Mouse (Mus musculus) naive thymus-derived CD4-positive, alpha-beta T cell, adult 2 months (primary cell): ENCODE data around the gene Ccdc170.
"Not testable (repeated sequence)": the region's sequence is repeated elsewhere in the genome, so short reads cannot be mapped to it uniquely, and the experiment has no call there.

Source experiments
- DNase-seq: peaks from one replicate; pipeline ENCODE4 v3.0.0-alpha.2; 2011; ENCODE audit warnings: low read depth

Gene Ccdc170

DNA sequence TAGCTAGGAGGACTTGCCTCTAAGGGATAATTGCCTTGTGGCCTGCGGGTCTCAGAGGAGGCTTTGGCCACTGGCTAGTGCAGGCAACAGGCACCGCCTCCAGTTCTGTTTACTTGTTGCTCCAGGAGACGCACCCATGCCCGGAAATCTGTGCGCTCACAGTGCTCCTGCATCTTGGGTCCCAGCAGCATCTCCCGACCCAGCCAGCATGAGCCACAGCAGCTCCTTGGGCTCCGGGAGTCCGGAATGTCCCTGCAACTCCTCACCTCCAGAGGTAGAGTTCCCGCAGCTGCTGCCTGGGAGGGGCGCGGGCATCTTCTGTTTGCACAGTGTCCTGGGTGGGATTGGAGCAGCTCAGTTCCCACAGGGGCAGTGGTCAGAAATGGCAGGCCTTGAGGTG lies at the start of gene Ccdc170:
Gene Ccdc170 (plus strand): TSS at position 148 of the 400 bp plus-strand sequence.
- DNase-seq: no peak

DNA sequence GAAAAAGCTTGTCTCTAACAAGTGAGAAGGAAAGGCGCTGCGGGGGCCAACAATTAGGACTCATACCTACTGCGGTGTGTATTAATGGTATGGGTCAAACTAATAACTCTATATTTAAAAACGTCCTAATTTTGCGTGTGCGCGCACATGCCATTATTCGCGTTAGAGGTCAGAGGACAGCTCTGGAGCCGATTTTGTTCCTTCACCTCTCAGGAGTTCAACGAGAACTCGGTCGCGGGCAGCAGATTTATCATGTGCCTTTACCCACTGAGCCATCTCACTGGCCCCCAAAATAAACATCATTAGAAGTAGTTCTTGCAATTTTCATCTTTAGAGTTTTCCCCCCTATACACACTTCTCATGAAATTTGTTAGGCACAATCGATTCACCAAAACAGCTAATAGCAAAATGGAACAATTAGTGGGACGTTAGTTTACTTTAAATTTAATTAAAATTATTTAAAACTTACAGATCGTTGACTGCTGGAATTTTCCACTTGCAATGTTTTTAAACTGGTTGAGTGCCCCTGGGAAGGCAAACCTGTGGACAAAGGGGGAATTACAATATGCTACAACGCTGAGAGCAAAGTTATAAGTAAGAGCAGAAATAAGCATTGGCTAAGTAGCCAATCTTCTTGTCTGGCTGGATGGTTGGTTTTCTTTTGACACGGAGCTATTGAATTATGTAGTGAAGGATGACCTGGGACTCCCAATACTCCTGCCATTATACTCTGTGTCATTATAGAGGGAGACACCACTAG lies 49.1 kb upstream of the Ccdc170 start:
- peak; percentile 52 for DNase-seq

DNA sequence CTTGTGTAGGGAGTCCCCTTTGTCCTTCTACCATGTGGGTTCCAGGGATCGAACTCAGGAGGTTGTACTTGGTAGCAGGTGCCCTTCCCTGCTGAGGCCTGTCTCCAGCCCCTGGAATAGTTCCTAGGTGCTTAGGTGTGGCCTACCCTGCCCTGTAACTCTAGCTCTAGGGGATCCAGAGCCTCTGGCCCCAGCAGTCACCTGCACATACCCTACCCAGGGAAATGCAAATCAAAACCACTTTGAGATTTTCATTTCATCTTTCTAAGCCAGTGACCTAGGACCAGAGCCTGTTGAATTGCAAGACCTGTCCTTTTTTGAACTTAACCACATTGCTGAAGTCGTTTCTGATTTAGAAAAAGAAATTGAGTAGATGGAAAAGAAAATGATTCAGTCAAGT lies 48.4 kb upstream of the Ccdc170 start:
- not testable (repeated sequence) for DNase-seq

DNA sequence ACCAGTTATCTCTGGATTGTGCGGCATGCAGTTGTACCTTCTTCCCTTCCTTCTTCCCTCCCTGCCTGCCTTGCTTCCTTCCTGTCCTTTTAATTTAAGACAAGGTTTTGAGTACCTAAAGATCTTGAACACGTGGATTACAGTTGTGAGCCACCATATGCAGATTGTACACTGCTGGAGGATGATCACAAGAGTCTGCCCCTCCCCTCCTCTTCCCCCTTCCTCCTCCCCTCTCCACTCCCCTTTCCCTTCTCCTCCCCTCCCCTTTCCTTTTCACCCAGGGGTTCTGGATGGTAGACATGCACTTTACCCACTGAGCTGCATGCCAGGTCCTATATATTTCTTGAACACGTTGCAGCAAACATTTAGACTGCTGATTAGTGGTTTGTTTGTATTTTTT lies 46.9 kb upstream of the Ccdc170 start:
- DNase-seq: no peak

DNA sequence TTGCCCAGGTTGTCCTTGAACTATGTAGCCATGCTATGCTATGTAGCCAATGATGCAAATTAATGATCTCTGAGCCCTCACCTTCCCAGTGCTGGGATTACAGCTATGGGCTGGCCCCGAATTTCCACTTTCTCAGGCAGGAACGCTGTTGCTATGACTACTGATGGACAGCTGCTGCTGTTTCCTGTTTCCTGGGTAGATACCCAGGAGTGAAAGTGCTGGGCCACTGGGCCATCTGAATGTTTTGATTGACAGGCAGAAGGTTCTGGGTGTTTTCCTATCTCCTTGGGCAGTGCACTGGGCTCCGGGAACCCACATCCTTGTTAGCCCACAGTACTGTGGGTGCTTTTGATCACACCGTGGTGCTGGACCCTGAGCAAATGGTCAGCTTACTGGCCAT lies 25.9 kb upstream of the Ccdc170 start:
- DNase-seq: no peak

DNA sequence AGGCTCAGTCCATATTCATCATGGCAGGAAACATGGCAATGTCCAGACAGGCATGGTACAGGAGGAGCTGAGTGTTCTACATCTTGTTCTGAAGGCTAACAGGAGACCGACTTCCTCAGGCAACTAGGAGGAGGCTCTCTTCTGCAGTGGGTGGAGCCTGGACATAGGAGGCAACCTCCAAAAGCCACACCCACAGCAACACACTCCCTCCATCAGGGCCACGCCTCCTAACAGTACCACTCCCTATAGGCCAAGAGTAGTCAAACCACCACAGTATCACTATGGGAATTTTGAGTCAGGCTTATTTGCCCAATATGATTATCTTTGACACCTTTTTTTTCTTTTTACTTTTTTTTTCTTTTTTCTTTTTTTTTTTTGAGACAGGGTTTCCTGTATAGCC lies 22.1 kb upstream of the Ccdc170 start:
- DNase-seq: no peak

DNA sequence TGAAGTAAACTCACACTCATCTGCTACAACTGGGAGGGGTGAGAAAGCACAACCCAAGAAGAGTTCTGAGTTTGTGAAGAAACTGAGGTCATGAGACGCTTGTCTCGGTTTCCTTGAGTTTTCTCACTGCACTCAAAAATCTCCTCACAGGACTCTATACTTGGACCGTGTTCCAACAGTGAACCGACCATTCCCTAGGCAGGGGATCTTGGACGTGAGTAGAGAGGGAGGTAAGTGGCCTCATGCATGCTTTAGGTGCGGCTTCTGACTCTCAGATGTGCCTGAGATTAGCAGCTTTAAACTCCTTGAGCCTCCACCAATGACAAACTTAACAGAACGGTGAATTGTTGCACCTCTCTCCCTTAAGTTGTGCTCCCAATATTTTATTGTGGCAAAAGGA lies 16.5 kb upstream of the Ccdc170 start:
- no peak for DNase-seq

DNA sequence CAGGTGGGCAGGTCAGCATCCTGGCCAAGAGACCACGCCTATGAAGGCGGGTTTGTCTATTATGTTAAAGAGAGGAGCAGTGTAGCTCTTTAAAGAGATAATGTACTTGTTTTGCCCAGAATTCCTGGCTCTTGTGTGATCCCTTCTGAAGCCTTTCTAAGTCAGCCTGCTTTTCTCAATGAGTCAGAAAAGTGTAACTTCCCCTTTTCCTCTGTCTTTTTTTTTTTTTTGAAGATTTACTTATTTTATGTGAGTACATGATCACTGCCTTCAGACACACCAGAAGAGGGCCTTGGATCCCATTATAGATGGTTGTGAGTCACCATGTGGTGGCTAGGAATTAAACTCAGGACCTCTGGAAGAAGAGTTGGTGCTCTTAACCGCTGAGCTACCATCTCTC lies 12.9 kb upstream of the Ccdc170 start:
- no peak for DNase-seq

DNA sequence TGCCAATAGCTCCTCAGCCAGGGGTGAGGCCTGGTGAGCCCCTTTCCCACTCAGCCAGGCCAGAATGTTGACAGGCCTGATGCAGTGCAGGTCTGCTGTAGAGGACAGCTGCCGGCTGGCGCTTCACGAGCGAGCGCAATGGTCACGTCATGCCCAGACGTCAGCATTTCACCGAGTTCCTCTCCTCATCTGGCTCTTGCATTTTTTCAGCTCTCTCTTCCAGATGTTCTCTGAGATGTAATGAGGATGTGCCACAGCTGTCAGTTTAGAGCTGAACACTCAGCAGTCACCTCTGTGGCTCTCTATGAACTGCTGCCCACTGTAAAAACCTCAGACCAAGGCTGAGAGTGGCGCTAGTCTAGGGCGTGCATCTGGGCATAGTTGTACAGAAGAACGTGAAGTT lies 8.7 kb upstream of the Ccdc170 start:
- no peak for DNase-seq

DNA sequence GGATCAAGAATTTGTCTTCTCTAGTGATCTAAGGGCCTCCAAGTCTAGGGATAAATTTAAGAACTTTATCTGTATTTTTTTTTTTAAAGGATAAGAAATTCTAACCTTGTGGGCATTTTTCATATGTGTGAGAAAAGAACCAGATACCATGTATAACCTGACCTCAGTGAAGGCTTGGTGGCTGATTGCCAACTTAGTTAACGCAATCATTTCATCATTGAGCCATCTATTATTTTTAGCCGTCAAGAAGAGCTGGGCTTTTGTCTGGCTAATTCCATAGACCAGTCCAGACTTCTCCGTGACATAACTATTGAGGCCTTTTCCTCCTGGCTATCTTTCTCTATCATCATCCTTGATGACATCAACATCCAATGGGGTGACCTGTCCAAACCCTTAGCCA lies 6.9 kb upstream of the Ccdc170 start:
- no peak for DNase-seq

DNA sequence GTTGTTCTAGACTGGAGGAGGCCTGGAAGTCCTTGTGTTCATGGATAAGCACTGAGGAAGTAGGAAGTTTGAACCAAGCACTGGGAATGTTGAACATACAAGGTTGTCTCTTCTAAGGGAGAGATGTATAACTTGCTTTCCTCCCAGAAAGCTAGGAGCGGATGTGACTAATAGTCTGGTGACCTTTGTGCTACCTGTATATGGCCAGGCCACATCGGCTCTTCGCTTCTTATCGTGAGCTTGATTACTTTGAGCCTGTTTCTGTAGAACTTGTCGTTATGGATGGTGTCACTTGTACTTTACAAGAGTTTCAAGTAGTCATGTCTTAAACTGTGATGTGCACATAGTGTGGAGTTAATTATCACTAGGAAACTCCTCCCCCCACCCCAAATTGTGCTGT lies 5.7 kb upstream of the Ccdc170 start:
- DNase-seq: no peak

DNA sequence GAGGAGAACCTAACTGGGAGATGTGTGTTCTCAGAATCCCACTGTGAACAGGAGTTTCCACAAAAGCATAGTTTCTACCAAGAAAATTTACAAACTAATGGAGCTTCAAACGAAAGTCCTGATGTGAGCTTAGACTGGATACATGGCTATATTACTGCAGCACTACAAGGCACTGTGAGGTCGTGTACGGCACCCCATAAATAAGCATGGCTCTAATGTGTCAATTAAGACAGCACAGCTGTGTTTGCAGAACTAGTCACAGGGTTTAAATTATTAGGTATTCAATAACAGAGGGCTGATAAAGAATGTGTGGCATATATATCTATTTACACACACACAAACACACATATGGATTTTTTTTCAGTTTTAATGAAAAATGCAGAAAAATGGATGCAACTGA lies 1.4 kb upstream of the Ccdc170 start:
- DNase-seq: no peak

DNA sequence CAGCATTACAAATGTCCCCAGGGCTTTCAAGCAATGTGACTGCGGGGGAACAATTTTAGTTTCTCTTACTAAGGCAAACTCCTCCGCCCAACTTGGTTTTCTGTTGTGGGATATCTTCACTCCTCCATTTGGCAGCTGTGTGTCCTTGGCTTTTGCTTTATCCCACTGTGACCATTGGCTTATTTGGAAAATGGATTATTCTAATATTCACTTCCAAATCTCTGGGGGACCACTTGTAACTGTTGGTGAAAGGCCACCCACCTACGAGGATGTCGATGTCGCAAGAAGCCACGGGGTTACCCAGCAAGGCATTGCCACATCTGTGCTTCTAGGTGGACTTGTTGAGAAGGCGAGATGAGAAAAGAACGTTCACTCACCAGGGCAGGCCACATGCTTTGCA lies 607 bp upstream of the Ccdc170 start:
- DNase-seq: no peak

DNA sequence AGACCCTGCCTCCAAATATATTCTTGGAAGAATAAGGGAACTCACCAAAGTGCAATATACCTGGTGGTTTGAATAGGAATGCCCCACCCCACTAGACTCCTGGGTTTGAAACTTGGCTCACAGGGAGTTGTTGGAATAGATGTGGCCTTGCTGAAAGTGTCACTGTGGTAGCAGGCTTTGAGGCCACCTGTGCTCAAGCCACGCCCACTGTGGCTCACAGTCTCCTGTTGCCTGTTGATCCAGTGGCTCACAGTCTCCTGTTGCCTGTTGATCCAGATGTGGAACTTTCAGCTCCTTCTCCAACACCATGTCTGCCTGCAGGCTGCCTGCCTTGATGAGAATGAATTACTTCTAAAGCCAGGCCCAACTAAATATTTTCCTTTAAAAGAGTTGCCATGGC lies 1.5 kb downstream of the Ccdc170 start:
- DNase-seq: no peak

DNA sequence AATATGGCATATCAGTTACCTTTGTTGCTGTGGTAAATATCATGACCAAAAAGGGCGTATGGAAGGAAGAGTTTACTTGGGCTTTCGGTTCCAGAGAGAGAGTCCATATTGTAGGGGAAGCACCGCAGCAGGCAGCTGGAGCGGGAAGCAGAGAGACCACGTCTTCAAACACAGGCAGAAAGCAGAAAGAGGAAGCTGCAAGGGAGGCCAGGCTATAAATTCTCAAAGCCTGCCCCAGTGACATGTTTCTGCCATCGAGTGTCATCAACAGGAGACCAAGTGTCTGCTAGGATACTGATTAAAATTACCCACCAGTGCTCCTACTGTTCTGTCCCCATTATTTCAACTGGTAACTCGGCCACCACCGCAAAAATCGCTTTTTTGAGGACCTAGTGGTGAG lies 2.7 kb downstream of the Ccdc170 start:
- no peak for DNase-seq

DNA sequence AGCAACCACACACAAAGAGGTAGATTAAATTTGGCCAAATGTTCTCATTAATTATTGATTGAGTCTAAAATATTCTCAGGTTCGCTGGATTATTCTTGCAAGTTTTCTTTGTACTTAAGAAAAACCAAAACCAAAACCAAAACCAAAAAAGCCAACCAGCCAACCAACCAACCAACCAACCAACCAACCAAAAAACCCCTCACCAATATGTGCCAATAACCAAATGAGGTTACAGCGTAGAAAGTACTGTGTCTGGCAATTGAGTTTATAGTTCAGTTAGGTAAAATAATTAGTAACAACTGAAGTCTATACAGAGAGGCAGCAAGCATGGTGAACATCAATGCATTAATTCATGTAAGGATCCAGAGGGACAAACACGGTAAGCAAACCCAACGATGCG lies 7.6 kb downstream of the Ccdc170 start:
- no peak for DNase-seq

DNA sequence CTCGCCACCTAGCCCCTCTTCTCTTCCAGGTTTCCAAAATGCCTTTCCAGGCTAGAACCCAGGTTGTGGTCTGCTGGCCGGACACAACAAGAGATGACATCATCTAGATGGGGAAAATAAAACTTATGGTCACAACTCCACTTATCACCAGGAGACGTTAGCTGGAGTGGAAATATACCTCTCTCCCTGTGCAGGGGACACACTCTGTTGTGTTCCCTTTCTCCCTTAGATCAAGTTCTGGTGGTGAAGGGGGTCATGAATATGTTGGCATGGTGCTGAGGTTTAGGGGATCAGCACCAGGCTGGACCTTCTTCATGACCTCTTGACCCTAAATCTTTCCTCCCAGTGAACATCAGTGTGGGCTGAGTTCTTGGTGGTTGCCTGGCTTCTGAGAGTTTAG lies 9.0 kb downstream of the Ccdc170 start:
- DNase-seq: no peak

DNA sequence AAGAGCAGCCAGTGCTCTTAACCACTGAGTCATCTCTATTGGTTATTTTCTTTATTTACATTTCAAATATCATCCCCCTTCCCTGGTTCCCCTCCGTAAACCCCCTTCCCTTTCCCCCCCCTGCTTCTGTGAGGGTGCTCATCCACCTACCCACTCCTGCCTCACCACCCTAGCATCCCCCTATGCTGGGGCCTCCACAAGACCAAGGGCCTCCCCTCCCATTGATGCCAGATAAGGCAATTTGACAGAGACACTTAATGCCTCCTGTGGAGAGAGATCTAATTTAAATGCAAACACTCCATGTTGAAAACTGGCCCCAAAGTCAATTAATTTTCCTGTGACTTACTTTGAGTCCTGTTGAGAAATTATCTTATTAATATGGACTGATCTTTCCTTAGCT lies 9.7 kb downstream of the Ccdc170 start:
- DNase-seq: no peak

DNA sequence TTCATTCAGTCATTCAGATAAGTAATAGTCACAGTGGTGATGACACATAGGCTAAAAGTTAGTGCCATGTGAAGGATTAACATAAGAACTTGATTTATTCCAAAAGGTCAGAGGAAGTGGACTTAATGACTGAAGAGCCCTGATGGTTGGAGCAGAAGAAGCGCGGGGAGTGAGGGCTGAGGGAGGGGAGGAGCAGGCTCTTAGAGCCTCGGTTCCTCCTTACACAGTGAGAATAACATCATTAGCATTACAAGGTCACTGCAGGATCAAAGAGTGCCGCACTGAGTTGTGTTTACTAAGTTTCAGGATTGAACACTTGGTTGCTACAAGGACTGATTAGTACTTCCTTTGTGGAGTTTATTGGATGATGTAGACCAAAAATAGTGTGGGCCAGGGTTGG lies 10.6 kb downstream of the Ccdc170 start:
- DNase-seq: no peak

DNA sequence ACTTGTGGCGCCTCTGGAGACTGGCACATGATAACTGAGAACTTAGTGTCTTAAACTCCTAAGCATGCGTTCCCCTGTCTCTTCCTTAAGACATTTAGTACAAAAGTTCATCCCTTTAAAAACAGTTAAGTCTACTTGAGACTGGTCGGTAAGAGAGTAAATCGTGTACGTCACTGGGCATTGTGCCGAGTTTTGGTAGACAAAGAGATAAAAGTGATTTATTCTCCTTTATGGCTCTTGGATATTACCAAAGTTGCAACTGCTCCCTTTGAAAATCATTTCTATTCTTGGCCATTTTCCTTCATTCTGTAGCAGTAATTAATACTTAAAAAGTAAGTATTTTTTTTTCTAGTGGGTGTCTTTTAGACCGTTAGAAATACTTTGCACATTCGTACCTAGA lies 20.9 kb downstream of the Ccdc170 start:
- no peak for DNase-seq

DNA sequence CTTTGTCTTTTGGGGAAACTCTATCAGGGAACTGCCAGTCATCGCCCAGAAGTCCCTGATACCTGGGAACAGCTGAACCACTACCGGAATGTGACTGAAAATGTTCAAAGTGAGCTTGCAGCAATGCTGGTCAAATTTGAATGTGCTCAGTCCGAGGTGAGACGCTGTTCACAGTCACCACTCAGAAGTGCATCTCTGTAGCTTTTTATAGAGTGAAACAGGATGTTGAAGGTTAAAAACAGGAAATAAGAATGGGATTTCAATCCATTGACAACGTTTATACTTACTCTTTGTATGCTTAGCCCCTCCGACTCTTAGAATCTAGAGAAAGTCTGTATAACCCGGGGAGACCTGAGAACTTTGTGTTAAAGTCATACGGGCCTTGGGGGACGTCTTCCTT lies 30.4 kb downstream of the Ccdc170 start:
- peak; percentile 45 for DNase-seq

DNA sequence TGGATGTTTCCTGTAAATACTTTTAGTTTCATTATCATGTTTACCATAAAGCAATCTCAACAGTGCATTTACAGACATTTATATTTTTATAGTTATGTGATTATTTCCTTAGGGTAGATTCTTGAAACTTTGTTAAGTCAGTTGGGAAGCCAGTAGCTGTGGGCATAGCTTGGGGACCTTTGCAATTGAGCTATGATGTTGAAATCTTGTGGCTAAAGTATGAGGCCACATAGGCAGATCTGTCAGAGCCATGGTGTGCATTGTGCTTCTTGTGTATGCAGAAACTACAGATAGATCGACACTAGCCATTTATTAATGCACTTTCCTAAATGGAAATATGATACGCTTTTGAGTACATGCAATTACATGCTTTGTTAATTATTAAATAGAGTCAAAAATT lies 35.3 kb downstream of the Ccdc170 start:
- DNase-seq: no peak

DNA sequence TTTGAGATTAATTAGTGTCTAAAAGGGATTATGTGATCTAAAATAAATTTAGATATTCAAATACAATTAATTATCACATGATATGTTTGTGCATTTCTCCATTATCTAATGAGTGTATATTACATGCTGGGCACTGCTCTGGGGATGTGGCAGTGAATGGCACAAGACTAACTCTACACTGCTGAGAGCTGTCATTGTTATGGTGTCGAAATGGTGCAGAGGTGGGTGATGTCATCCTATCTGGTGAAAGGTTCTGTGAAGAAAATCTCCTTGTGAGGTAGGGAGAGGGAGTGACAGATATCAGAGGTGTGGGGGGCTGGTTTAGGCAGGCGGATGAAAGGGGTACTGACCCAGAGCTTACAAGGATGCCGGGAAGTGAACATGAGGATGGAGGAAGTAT lies 37.3 kb downstream of the Ccdc170 start:
- no peak for DNase-seq

DNA sequence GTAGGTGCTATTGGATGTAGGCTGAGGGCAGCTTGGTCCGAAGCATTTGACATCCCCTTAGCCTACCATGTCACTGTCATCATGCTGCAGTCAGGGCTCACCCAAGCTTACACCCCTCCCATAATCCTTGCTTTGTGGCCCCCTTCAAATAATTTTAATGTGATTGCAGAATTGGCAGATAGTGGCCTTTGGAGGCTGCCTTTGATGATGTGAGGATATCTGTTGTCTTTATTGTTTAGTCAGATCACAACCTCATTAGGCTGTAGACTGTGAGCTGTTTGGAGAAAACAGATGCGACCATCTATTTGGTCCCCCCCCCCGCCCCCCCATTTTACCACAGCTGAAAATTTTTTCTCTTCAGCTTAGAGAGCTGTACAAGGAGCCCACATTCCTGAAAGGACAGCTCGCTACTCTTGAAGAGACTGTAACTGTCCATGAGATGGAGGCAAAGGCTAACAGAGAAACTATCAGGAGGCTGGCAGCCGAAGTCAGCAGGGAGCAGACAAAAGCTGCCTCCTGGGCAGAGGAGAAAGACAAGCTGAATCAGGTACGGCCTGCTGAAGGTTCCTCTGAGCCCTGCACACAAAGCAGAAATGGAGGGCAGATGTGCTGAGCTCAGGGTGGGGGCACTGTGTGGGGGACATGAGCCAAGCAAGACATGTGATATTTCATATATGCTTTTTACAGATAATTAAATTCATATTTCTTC lies 38.2 kb downstream of the Ccdc170 start:
- no peak for DNase-seq
